Mouse (Mus musculus) G1E (cell line): ENCODE results near the gene Nphp4.

Source experiments
- CTCF ChIP-seq: IDR thresholded peaks from 2 replicates; pipeline ENCODE4 v1.5.1; 2012; ENCODE audit warnings: low read depth, low read length, inconsistent platforms, mixed read lengths
- GATA1 ChIP-seq: IDR thresholded peaks from 2 replicates; pipeline ENCODE4 v1.6.1; 2012; ENCODE audit warnings: borderline replicate concordance, low read length, inconsistent platforms, mixed read lengths
- GATA2 ChIP-seq: IDR thresholded peaks from 2 replicates; pipeline ENCODE4 v1.6.1; 2012; ENCODE audit warnings: low read depth, low read length, inconsistent platforms, borderline replicate concordance
- POLR2AphosphoS5 ChIP-seq: IDR thresholded peaks from 2 replicates; pipeline ENCODE4 v1.6.1; 2012; ENCODE audit warnings: low read depth, low read length, inconsistent platforms; ENCODE audit not compliant: insufficient replicate concordance
- TAL1 ChIP-seq: conservative IDR thresholded peaks from 2 replicates; pipeline ENCODE4 v1.6.1; 2012; ENCODE audit warnings: low read depth, low read length, inconsistent platforms, mixed read lengths

DNA sequence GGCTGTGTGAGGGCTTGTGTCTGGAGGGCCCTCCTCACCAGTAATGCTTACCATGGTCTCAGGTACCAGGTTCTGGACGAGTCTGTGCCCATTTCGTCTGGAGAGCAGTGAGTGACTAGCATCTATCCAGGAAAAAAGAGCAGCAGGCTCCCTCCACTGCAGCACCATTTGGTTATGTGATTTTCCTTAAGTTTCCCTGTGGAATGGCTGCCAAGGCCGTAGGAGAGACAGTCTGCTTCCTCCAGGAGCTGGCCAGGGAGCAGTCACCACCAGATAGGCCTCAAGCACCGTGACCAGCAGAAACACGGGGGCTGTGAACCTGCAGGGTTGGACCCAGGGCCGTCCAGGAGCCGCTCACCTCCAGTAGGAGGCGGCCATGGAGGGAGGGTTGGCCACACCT, 3.9 kb downstream of the Nphp4 start:
- TF ChIP-seq CTCF (no peak), GATA1 (no peak), GATA2 (no peak), TAL1 (no peak), POLR2AphosphoS5 (no peak)
